Mouse (Mus musculus) myocyte (in vitro differentiated cells): ENCODE measurements around the gene Eva1c.

Experiments
- CEBPB ChIP-seq: IDR thresholded peaks from 2 replicates; pipeline ENCODE4 v1.6.1; 2011; ENCODE audit warnings: mild to moderate bottlenecking, moderate library complexity; ENCODE audit not compliant: poor library complexity, insufficient read depth, severe bottlenecking
- E2F4 ChIP-seq: IDR thresholded peaks from one replicate; pipeline ENCODE4 v1.6.1; 2011; ENCODE audit warnings: mild to moderate bottlenecking, control low read depth, moderate library complexity; ENCODE audit not compliant: insufficient read depth
- MAX ChIP-seq: IDR thresholded peaks from one replicate; pipeline ENCODE4 v1.6.1; 2011; ENCODE audit warnings: low read depth, mild to moderate bottlenecking, control low read depth
- MYOD1 ChIP-seq, 3 experiments: IDR thresholded peaks; one replicate each; pipeline ENCODE4 v1.6.1; 2011; ENCODE audit warnings: control low read depth in 2 of 3, low read depth in 2 of 3, mild to moderate bottlenecking in 2 of 3, moderate library complexity in 1 of 3; ENCODE audit not compliant: insufficient read length in 2 of 3, control insufficient read depth in 1 of 3
- MYOG ChIP-seq, 3 experiments: IDR thresholded peaks; one replicate each; pipeline ENCODE4 v1.6.1; 2011; ENCODE audit warnings: control low read depth in 2 of 3, low read depth in 2 of 3, mild to moderate bottlenecking in 2 of 3; ENCODE audit not compliant: insufficient read length in 2 of 3, control insufficient read depth in 1 of 3, insufficient read depth in 1 of 3
- POLR2A ChIP-seq: IDR thresholded peaks from one replicate; pipeline ENCODE4 v1.6.1; 2011; ENCODE audit warnings: low read depth, mild to moderate bottlenecking, control low read depth, moderate library complexity; ENCODE audit not compliant: insufficient read length
- POLR2AphosphoS2 ChIP-seq: IDR thresholded peaks from one replicate; pipeline ENCODE4 v1.6.1; 2011; ENCODE audit warnings: low read depth, control low read depth; ENCODE audit not compliant: insufficient read length
- REST ChIP-seq: IDR thresholded peaks from one replicate; pipeline ENCODE4 v1.6.1; 2011; ENCODE audit warnings: mild to moderate bottlenecking, control low read depth, moderate library complexity; ENCODE audit not compliant: insufficient read depth, insufficient read length
- SRF ChIP-seq: IDR thresholded peaks from one replicate; pipeline ENCODE4 v1.6.1; 2011; ENCODE audit warnings: low read depth; ENCODE audit not compliant: control insufficient read depth, insufficient read length
- TCF12 ChIP-seq: IDR thresholded peaks from one replicate; pipeline ENCODE4 v1.6.1; 2011; ENCODE audit warnings: mild to moderate bottlenecking, control low read depth; ENCODE audit not compliant: poor library complexity, insufficient read depth, severe bottlenecking
- TCF3 ChIP-seq: IDR thresholded peaks from one replicate; pipeline ENCODE4 v1.6.1; 2011; ENCODE audit warnings: low read depth, control low read depth; ENCODE audit not compliant: insufficient read length
- USF1 ChIP-seq: IDR thresholded peaks from one replicate; pipeline ENCODE4 v1.6.1; 2011; ENCODE audit warnings: low read depth, mild to moderate bottlenecking, control low read depth, moderate library complexity

- TF ChIP-seq MAX (no peak), USF1 (no peak), POLR2A (no peak), POLR2AphosphoS2 (no peak), CEBPB (no peak), MYOG (IDR thresholded peaks at IDR 0.05; ENCODE audit: control insufficient read depth in 1 of 3, insufficient read depth in 1 of 3, insufficient read length in 2 of 3, low read depth in 2 of 3) (no peak), REST (no peak), TCF12 (no peak), E2F4 (no peak), SRF (no peak), MYOD1 (IDR thresholded peaks at IDR 0.05; ENCODE audit: control insufficient read depth in 1 of 3, insufficient read length in 2 of 3, low read depth in 2 of 3) (no peak), TCF3 (no peak)
Measured at GRCm38 (mm10) chr16:90801251-90801650, 25.3 kb upstream of the Eva1c start.
